Mouse (Mus musculus) heart, postnatal 4 days (tissue): ENCODE results near the gene Ifitm1. TPM values are rescaled to one million over a fixed set of nuclear protein-coding genes. Genes with fewer than 3 reads are reported as not detected.

Source experiments
- DNase-seq: peaks from one replicate; pipeline ENCODE4 v3.0.0; 2021
- total RNA-seq, 2 experiments: library from RNA; stranded (reverse); gene quantifications; 2 replicates each; pipeline ENCODE4 v1.2.3; 2021

The Ifitm1 gene
- total RNA-seq: 1 to 10 TPM; 2.6 to 3.0 TPM

DNA sequence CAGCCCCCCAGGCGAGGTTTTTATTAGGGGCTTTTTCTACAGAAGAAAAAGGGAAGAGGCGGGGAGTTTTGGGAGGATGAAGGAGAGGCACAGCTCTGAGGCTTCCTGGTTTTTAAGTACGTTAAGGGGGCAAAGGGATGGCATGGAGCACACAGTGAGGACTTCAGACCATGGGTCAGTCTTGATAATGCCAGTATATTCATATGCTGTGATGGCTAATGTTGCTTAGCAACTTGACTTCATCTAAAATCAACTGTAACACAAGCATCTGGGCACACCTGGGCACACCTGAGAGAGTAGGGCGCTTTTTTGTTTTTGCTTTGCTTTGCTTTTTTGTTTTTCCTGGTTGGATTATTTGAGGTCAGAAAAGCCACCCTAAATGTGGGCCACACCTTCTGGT lies at the start of gene Ifitm1:
Ifitm1 (plus strand) TSS at position 301 of the 400 bp plus-strand sequence.
- DNase-seq: no peak

DNA sequence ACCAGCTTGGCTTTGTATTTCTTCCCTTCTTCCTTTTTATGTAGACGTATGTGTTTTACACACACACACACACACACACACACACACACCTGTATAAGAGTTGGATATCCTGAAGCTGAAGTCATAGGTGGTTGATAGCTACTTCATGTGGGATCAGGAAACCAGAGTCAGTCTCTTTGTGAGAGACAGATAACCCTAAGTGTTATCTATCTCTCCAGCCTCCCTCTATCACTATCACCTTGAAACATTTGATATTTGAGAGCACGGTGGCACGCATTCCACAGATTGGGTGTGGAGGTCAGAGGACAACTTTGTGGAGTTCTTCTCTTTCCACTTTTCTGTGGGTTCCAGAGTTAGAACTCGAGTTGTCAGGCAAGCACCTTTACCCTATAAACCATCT lies 47.1 kb upstream of the Ifitm1 start:
- no peak for DNase-seq

GRCm38 (mm10) chr7:140920418-140921029 lies 46.5 kb upstream of the Ifitm1 start, which contains the start of gene Nlrp6:
Nlrp6 (plus strand) TSS chr7:140920902.
- DNase-seq: no peak

GRCm38 (mm10) chr7:140921225-140921975 lies 45.6 kb upstream of the Ifitm1 start:
- no peak for DNase-seq

DNA sequence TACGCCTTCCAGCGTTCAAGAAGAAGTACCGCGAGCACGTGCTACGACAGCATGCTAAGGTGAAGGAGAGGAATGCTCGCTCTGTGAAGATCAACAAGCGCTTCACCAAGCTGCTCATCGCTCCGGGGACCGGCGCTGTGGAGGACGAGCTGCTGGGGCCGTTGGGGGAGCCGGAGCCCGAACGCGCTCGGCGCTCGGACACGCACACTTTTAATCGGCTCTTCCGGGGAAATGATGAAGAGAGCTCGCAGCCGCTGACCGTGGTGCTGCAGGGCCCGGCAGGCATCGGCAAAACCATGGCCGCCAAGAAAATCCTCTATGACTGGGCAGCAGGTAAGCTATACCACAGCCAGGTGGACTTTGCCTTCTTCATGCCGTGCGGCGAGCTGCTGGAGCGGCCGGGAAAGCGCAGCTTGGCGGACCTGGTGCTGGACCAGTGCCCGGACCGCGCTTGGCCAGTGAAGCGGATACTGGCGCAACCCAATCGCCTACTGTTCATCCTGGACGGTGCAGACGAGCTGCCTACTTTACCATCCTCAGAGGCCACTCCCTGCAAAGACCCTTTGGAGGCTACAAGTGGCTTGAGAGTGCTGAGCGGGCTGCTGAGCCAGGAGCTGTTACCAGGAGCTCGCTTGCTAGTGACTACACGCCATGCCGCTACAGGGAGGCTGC lies 44.5 kb upstream of the Ifitm1 start:
- DNase-seq: peak; percentile 45

- DNase-seq: no peak
Observed at GRCm38 (mm10) chr7:140923070-140923775, 43.8 kb upstream of the Ifitm1 start.

- no peak for DNase-seq
Observed at GRCm38 (mm10) chr7:140927181-140927580, 39.8 kb upstream of the Ifitm1 start.

GRCm38 (mm10) chr7:140938436-140938835 lies 28.6 kb upstream of the Ifitm1 start:
- no peak for DNase-seq

- DNase-seq: no peak
Observed at GRCm38 (mm10) chr7:140938896-140939295, 28.1 kb upstream of the Ifitm1 start.

- DNase-seq: no peak
Observed at GRCm38 (mm10) chr7:140939669-140940171, 27.3 kb upstream of the Ifitm1 start.

- peak; percentile 90 for DNase-seq
Observed at GRCm38 (mm10) chr7:140941222-140942051, 25.6 kb upstream of the Ifitm1 start, which contains the start of gene Pgghg. Pgghg (plus strand) TSS chr7:140941391.

- DNase-seq: no peak
Observed at GRCm38 (mm10) chr7:140942341-140942740, 24.7 kb upstream of the Ifitm1 start.

DNA sequence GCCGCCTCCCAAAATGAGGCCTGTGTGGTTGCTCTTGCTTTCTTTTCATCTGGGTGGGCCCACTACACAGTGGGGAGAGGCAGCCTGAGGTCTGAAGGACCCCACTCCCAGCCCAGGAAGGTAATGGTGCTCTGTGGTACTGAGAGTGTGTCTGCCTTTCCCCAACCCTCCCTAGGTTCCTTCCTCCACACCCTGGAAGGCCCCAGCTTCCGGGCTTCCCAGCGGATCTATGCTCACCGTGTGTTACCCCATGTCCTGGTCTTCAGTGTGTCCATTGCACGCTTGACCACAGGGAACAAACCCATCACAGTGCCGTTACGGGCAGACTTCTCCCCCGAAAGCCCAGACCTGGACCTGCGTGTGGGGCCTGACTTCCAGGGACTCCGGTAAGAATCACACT lies 24.2 kb upstream of the Ifitm1 start:
- no peak for DNase-seq

- DNase-seq: no peak
Observed at GRCm38 (mm10) chr7:140943356-140943755, 23.7 kb upstream of the Ifitm1 start.

DNA sequence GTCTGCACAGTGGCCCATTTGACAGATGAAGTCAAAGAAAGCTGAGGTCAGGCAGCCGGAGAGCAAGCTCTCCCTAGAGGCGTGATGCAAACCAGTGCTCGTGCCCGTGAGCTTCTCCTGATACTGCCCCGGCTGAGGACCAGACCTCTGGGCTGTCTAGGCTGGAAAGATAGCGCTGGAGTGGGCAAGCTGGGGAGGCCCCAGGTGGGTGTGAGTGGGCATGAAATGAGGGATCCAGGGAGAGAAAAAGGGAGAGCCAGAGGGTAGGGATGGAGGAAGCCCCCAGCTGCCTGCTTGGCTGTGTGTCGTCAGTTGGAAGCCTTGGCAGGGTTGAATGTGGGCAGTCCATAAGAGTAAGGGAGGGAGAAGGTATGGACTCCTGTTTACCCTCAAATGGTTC lies 22.8 kb upstream of the Ifitm1 start:
- no peak for DNase-seq

GRCm38 (mm10) chr7:140945247-140945646 lies 21.8 kb upstream of the Ifitm1 start:
- no peak for DNase-seq

- DNase-seq: no peak
Observed at GRCm38 (mm10) chr7:140946311-140946710, 20.7 kb upstream of the Ifitm1 start.

- DNase-seq: peak; percentile 55
Observed at GRCm38 (mm10) chr7:140946980-140947379, 20.0 kb upstream of the Ifitm1 start.

DNA sequence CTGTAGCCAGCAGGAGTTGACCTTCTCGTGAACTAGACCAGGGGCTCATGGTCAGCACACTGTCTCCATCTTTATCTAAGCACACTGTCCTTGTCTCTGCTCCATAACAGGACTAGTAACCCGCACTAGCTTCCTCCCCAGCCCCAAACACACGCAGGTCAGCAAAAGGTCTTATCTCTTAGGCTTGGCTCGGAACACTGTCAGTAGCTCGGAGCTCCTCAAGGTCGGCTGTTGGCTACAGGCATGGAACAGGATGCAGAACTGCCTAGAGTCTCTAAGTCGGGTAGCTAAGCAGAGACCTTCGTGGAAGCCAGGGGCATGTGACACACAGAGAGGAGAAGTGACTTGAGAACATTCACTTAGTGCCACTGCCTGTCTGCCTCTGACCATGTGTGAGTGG lies 18.9 kb upstream of the Ifitm1 start:
- DNase-seq: no peak

DNA sequence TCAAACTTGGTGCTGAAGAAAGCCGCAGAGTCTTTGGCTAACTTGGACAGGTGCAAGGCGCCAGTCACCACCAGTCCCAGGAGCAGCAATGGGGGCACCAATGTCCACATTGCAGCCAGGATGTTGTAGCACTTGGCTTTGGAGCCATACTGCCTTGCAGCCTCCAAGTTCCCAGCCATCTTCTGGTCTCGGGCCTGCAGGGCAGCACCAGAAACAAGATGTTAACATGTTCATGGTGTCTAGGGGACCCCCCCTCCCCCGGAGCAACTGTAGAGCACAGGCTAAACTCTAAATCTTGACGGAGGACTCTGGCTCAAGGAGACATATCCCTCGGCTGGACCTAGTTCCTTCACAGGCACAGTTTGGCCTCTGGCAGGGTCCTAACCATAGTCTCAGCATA lies 17.8 kb upstream of the Ifitm1 start:
- no peak for DNase-seq

- DNase-seq: no peak
Observed at GRCm38 (mm10) chr7:140949824-140950530, 17.0 kb upstream of the Ifitm1 start, which contains the start of gene Ifitm5. Ifitm5 (minus strand) TSS chr7:140950291.
